Mouse (Mus musculus) liver, adult 2 months (tissue): ENCODE results near the gene Sept8. TPM values are rescaled to one million over a fixed set of nuclear protein-coding genes. Genes with fewer than 3 reads are reported as not detected.

Source experiments
- DNase-seq: peaks from one replicate; pipeline ENCODE4 v3.0.0-alpha.2; 2011; ENCODE audit warnings: low read depth, low spot score; ENCODE audit errors: extremely low read depth
- H3K27ac ChIP-seq: fragments of 200-500 bp; replicated peaks from 2 replicates; pipeline ENCODE4 v1.5.1; 2012; ENCODE audit warnings: low read depth, mild to moderate bottlenecking, control low read depth, inconsistent platforms, low read length; ENCODE audit not compliant: insufficient read depth
- H3K27me3 ChIP-seq: fragments of 200-500 bp; 2 replicates; pipeline ENCODE4 v1.6.1; 2012; ENCODE audit warnings: mild to moderate bottlenecking, moderate library complexity, low read length, inconsistent platforms; ENCODE audit not compliant: control insufficient read depth, insufficient read depth
- H3K36me3 ChIP-seq: fragments of 200-500 bp; 2 replicates; pipeline ENCODE4 v1.6.1; 2012; ENCODE audit warnings: low read length, inconsistent platforms; ENCODE audit not compliant: control insufficient read depth, insufficient read depth
- H3K4me1 ChIP-seq: fragments of 200-500 bp; 2 replicates; pipeline ENCODE4 v1.6.1; 2011; ENCODE audit warnings: low read length; ENCODE audit not compliant: control insufficient read depth, insufficient read depth
- H3K4me3 ChIP-seq: fragments of 200-500 bp; 2 replicates; pipeline ENCODE4 v1.5.1; 2011; ENCODE audit warnings: low read depth, mild to moderate bottlenecking, control low read depth, low read length, moderate library complexity; ENCODE audit not compliant: insufficient read depth
- H3K79me2 ChIP-seq: fragments of 200-500 bp; 2 replicates; pipeline ENCODE4 v1.6.1; 2012; ENCODE audit warnings: inconsistent platforms, mild to moderate bottlenecking, low read length, moderate library complexity; ENCODE audit not compliant: control insufficient read depth, insufficient read depth
- H3K9ac ChIP-seq: fragments of 200-500 bp; 2 replicates; pipeline ENCODE4 v1.6.1; 2012; ENCODE audit warnings: low read depth, mild to moderate bottlenecking, control low read depth, inconsistent platforms, low read length
- CTCF ChIP-seq: fragments of 200-500 bp; IDR thresholded peaks from 2 replicates; pipeline ENCODE4 v1.5.1; 2011; ENCODE audit warnings: low read depth, low read length, control low read depth
- POLR2A ChIP-seq: fragments of 200-500 bp; IDR thresholded peaks from 2 replicates; pipeline ENCODE4 v1.6.1; 2011; ENCODE audit warnings: low read length, control low read depth; ENCODE audit not compliant: insufficient read depth; ENCODE audit errors: extremely low read depth
- WGBS: fragments of 180-500 bp; shearing (Covaris S2); methylation state at CpG from one replicate; pipeline ENCODE4 v1.1.7; 2018; 5-methylcytosine and 5-hydroxymethylcytosine counted together
- polyA plus RNA-seq: library from polyadenylated mRNA; depleted of rRNA; stranded (reverse); fragments of >200 nt; gene quantifications from 2 replicates; pipeline ENCODE4 v1.2.3, GENCODE M21; 2012
- total RNA-seq: library from RNA; depleted of rRNA; stranded (reverse); fragments of >200 nt; gene quantifications from 2 replicates; pipeline ENCODE4 v1.2.3, GENCODE M21; 2014

Gene Sept8
- total and polyA plus RNA-seq, 2 experiments: 1.7 to 2.0 TPM

- TF ChIP-seq CTCF (no peak), POLR2A (no peak)
- peak; percentile 12 for DNase-seq
- Histone ChIP-seq H3K79me2 (no peaks in the 10 kb centered on the region; the same call in 1 of the 2 replicates), H3K36me3 (no peaks in the 10 kb centered on the region), H3K27me3 (0 out of 2 replicates have a peak, but pooled peaks cover 3% of the 10 kb centered on the region), H3K4me3 (peak overlapping the region; percentile 79), H3K9ac (peak overlapping the region; percentile 84), H3K27ac (peak overlapping the region; percentile 34), H3K4me1 (no peaks in the 10 kb centered on the region)
- WGBS: 18% methylated on average over 24 of the region's 24 CpGs
Observed at GRCm38 (mm10) chr11:53520122-53520978, 1.3 kb downstream of the Sept8 start.

GRCm38 (mm10) chr11:53521120-53521820 lies 2.2 kb downstream of the Sept8 start:
- no peaks in the 10 kb centered on the region; the same call in 1 of the 2 replicates for H3K79me2 ChIP-seq
- H3K4me1 ChIP-seq: no peaks in the 10 kb centered on the region
- no peak overlapping the region for H3K9ac ChIP-seq
- DNase-seq: no peak
- H3K4me3 ChIP-seq: no peak overlapping the region
- H3K27me3 ChIP-seq: 0 out of 2 replicates have a peak, but pooled peaks cover 3% of the 10 kb centered on the region
- no peaks in the 10 kb centered on the region for H3K36me3 ChIP-seq
- H3K27ac ChIP-seq: 0 out of 2 replicates have a peak overlapping the region, but pooled peaks have one; percentile 13
- WGBS: 64% methylated on average over 16 of the region's 16 CpGs
- TF ChIP-seq CTCF: no peak
- no peak for TF ChIP-seq POLR2A

GRCm38 (mm10) chr11:53521821-53522131 lies 2.7 kb downstream of the Sept8 start:
- Histone ChIP-seq H3K36me3 (no peaks in the 10 kb centered on the region), H3K9ac (no peak overlapping the region), H3K4me1 (no peaks in the 10 kb centered on the region), H3K27me3 (0 out of 2 replicates have a peak, but pooled peaks cover 3% of the 10 kb centered on the region), H3K79me2 (no peaks in the 10 kb centered on the region; the same call in 1 of the 2 replicates), H3K27ac (no peak overlapping the region), H3K4me3 (no peak overlapping the region)
- 71% methylated on average over 7 of the region's 7 CpGs for WGBS
- peak; percentile 7 for DNase-seq
- TF ChIP-seq POLR2A: no peak
- no peak for TF ChIP-seq CTCF

GRCm38 (mm10) chr11:53522362-53522761 lies 3.3 kb downstream of the Sept8 start:
- Histone ChIP-seq H3K4me3 (no peak overlapping the region), H3K4me1 (no peaks in the 10 kb centered on the region)

GRCm38 (mm10) chr11:53522930-53523329 lies 3.9 kb downstream of the Sept8 start:
- TF ChIP-seq CTCF (no peak), POLR2A (no peak)
- Histone ChIP-seq H3K79me2 (no peaks in the 10 kb centered on the region; the same call in 1 of the 2 replicates), H3K27me3 (0 out of 2 replicates have a peak, but pooled peaks cover 3% of the 10 kb centered on the region), H3K4me1 (no peaks in the 10 kb centered on the region; the same call in 1 of the 2 replicates), H3K27ac (no peak overlapping the region), H3K36me3 (no peaks in the 10 kb centered on the region), H3K4me3 (no peak overlapping the region), H3K9ac (no peak overlapping the region)
- 72% methylated on average over 9 of the region's 9 CpGs for WGBS
- no peak for DNase-seq

More at GRCm38 (mm10) chr11:53522362-53522761, 3.3 kb downstream of the Sept8 start:
- WGBS: 92% methylated on average over 3 of the region's 3 CpGs
- Histone ChIP-seq H3K79me2 (no peaks in the 10 kb centered on the region; the same call in 1 of the 2 replicates), H3K27me3 (0 out of 2 replicates have a peak, but pooled peaks cover 3% of the 10 kb centered on the region), H3K9ac (no peak overlapping the region), H3K36me3 (no peaks in the 10 kb centered on the region), H3K27ac (no peak overlapping the region)
- TF ChIP-seq POLR2A: no peak
- no peak for TF ChIP-seq CTCF
- no peak for DNase-seq
